Mouse (Mus musculus) thymus, adult 2 months (tissue): Measurements from ENCODE around the gene Sh3rf1. TPM values are rescaled to one million over a fixed set of nuclear protein-coding genes. Genes with fewer than 3 reads are reported as not detected.

Experiments used
- DNase-seq: peaks from one replicate; pipeline ENCODE4 v3.0.0; 2021
- H3K27ac ChIP-seq: fragments of 200-500 bp; 2 replicates; pipeline ENCODE4 v1.5.1; 2012; ENCODE audit warnings: low read length, control low read depth; ENCODE audit not compliant: control insufficient read depth, insufficient read depth
- H3K27me3 ChIP-seq: fragments of 200-500 bp; 2 replicates; pipeline ENCODE4 v1.6.1; 2012; ENCODE audit warnings: mild to moderate bottlenecking, low read length, moderate library complexity, mixed read lengths; ENCODE audit not compliant: control insufficient read depth, insufficient read depth
- H3K36me3 ChIP-seq: fragments of 200-500 bp; 2 replicates; pipeline ENCODE4 v1.6.1; 2012; ENCODE audit warnings: mild to moderate bottlenecking, low read length, moderate library complexity; ENCODE audit not compliant: control insufficient read depth, insufficient read depth
- H3K4me1 ChIP-seq: fragments of 200-500 bp; replicated peaks from 2 replicates; pipeline ENCODE4 v1.6.1; 2012; ENCODE audit warnings: low read length; ENCODE audit not compliant: control insufficient read depth, insufficient read depth
- H3K4me3 ChIP-seq: fragments of 200-500 bp; 2 replicates; pipeline ENCODE4 v1.5.1; 2012; ENCODE audit warnings: mild to moderate bottlenecking, low read length, control low read depth, moderate library complexity; ENCODE audit not compliant: control insufficient read depth, insufficient read depth
- CTCF ChIP-seq: fragments of 200-500 bp; IDR thresholded peaks from 2 replicates; pipeline ENCODE4 v1.5.1; 2012; ENCODE audit warnings: mild to moderate bottlenecking, control low read depth, low read length, moderate library complexity, borderline replicate concordance; ENCODE audit not compliant: control insufficient read depth, poor library complexity, insufficient read depth; ENCODE audit errors: extremely low read depth
- POLR2A ChIP-seq: fragments of 200-500 bp; IDR thresholded peaks from 2 replicates; pipeline ENCODE4 v1.6.1; 2012; ENCODE audit warnings: mild to moderate bottlenecking, low read length, control low read depth, moderate library complexity; ENCODE audit not compliant: control insufficient read depth, poor library complexity, insufficient read depth; ENCODE audit errors: extremely low read depth
- WGBS: fragments of 180-500 bp; shearing (Covaris S2); methylation state at CpG from one replicate; pipeline ENCODE4 v1.1.7; 2018; 5-methylcytosine and 5-hydroxymethylcytosine counted together
- polyA plus RNA-seq: library from polyadenylated mRNA; depleted of rRNA; stranded (reverse); fragments of >200 nt; gene quantifications from 2 replicates; pipeline ENCODE4 v1.2.3, GENCODE M21; 2012

Gene Sh3rf1
- polyA plus RNA-seq, 1 experiment: 7.6 TPM

GRCm38 (mm10) chr8:61362301-61362913, 138.7 kb downstream of the Sh3rf1 start:
- peak overlapping the region; percentile 87 for H3K27ac ChIP-seq
- H3K4me3 ChIP-seq: no peak overlapping the region
- 15% methylated on average over 9 of the region's 9 CpGs for WGBS
- H3K36me3 ChIP-seq: no peaks in the 10 kb centered on the region; the same call in 1 of the 2 replicates
- H3K4me1 ChIP-seq: peaks cover 25% of the 10 kb centered on the region
- DNase-seq: peak; percentile 56
- H3K27me3 ChIP-seq: no peaks in the 10 kb centered on the region
- TF ChIP-seq CTCF (no peak), POLR2A (peak; percentile 31; the same call in 1 of the 2 replicates)

- no peak overlapping the region for H3K27ac ChIP-seq
- no peaks in the 10 kb centered on the region for H3K4me1 ChIP-seq
- no peaks in the 10 kb centered on the region for H3K36me3 ChIP-seq
- DNase-seq: no peak
- no peak overlapping the region for H3K4me3 ChIP-seq
- H3K27me3 ChIP-seq: no peaks in the 10 kb centered on the region
- 98% methylated on average over 9 of the region's 9 CpGs for WGBS
- TF ChIP-seq CTCF (no peak), POLR2A (no peak)
These were observed 149.6 kb downstream of the Sh3rf1 start for GRCm38 (mm10) chr8:61373303-61373702.

GRCm38 (mm10) chr8:61374059-61374755, 150.5 kb downstream of the Sh3rf1 start:
- Histone ChIP-seq H3K27ac (no peak overlapping the region), H3K4me1 (no peaks in the 10 kb centered on the region), H3K27me3 (no peaks in the 10 kb centered on the region), H3K36me3 (no peaks in the 10 kb centered on the region), H3K4me3 (no peak overlapping the region)
- no peak for TF ChIP-seq POLR2A
- no peak for TF ChIP-seq CTCF
- no peak for DNase-seq
- 91% methylated on average over 16 of the region's 16 CpGs for whole genome bisulfite sequencing

- no peaks in the 10 kb centered on the region for H3K36me3 ChIP-seq
- WGBS: 95% methylated on average over 7 of the region's 7 CpGs
- no peak overlapping the region for H3K4me3 ChIP-seq
- no peak for TF ChIP-seq POLR2A
- no peak for TF ChIP-seq CTCF
- DNase-seq: no peak
- H3K27me3 ChIP-seq: no peaks in the 10 kb centered on the region
- H3K4me1 ChIP-seq: no peaks in the 10 kb centered on the region
- no peak overlapping the region for H3K27ac ChIP-seq
These were observed 151.5 kb downstream of the Sh3rf1 start for GRCm38 (mm10) chr8:61375205-61375604.

GRCm38 (mm10) chr8:61378847-61379698, 155.4 kb downstream of the Sh3rf1 start:
- no peak for DNase-seq
- Histone ChIP-seq H3K27ac (no peak overlapping the region), H3K27me3 (no peaks in the 10 kb centered on the region), H3K36me3 (no peaks in the 10 kb centered on the region), H3K4me1 (no peaks in the 10 kb centered on the region), H3K4me3 (no peak overlapping the region)
- TF ChIP-seq POLR2A: no peak
- no peak for TF ChIP-seq CTCF
- 94% methylated on average over 11 of the region's 11 CpGs for WGBS

- Histone ChIP-seq H3K4me3 (no peak overlapping the region), H3K36me3 (no peaks in the 10 kb centered on the region), H3K27ac (no peak overlapping the region), H3K27me3 (no peaks in the 10 kb centered on the region), H3K4me1 (no peaks in the 10 kb centered on the region)
- DNase-seq: no peak
- peak; percentile 18; the same call in 1 of the 2 replicates for TF ChIP-seq CTCF
- no peak for TF ChIP-seq POLR2A
- 86% methylated on average over 9 of the region's 9 CpGs for WGBS
These were observed 160.9 kb downstream of the Sh3rf1 start for GRCm38 (mm10) chr8:61384536-61384935.
